Mouse (Mus musculus) effector memory CD4-positive, alpha-beta T cell, adult 5 months (primary cell): Measurements from ENCODE around the gene Gtpbp6. TPM values are rescaled to one million over a fixed set of nuclear protein-coding genes. Genes with fewer than 3 reads are reported as not detected.

Experiments used
- polyA plus RNA-seq: library from polyadenylated mRNA; unstranded; fragments of 100-300 nt; shearing (Covaris generic); gene quantifications from one replicate; pipeline ENCODE4 v1.2.1, GENCODE M21; 2017

Gtpbp6 gene
- polyA plus RNA-seq, result 60.4 TPM

DNA sequence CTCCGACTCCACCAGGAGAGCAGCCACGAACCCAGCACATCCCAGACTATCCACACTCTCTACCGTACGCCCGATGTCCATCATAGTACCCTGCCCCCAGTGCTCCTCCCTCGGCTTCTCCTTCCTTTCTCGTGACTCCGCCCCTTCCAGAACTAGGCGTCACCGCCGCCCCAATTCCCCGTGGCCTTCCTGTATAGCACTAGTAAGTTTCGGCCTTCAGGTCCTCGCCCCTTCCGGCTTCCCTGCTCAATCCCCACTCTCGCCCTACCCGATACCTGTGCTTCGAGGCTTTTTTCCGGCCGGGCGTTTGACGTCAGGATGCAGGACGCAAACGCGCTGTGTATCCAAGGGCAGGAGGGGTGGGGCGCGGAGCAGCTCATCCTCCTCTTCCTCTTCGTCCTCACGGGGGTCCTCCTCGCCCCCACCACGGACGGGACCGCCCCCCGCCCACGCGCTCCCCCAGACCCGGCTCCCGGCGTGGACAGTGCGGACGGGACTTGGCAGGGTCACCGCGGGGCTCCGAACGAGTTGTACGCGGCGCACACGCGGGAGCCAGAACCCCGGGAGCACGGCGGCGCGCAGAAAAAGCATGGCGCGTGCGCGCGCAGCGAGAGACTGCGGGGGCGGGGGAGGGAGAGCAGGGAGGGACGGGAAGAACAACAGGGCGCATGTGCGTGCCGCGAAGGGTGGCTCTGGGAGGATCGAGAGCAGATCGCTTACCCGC is at the start of gene Gtpbp6:
TSS of gene Gtpbp6 (minus strand) at position 617 of the 724 bp plus-strand sequence.

DNA sequence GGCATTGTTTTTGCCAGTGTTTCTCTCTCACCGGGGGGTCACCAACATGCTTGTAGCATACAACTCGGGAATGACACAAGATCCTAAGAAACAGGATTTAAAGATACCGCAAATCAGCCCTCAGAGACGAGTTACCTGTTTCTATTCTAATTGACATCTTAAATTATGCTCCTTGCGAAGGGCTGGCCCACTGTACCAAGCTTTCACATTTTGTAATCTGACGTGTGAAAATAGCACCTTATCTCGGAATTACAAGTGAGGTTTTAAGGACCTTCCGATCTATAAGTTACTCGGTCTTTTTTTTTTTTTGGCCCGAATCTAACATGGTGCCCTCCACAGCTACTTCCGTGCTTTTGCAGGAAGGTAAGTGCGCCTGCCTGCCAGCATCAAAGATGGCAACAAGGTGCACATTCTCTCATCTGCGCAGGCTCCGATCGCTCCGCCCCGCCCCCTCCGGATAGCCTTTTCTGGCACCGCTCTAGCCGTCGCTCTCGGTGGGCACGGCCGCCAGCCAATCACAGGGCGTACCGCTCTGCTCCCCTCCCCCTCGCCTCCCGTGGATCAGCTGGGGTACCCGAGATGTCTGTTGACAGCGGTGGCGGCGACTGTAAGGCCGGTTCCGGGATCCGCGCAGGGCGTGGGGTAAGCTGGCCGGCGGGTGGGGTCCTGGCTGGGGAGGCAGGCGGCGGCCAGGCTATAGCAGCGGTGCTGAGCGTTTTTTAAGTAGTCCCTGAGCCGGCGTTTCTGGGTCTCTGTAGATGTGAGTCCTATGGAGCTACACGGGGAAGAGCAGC is 27.5 kb upstream of the Gtpbp6 start, which contains the start of gene Chfr:
TSS of gene Chfr (plus strand) at position 550 of the 794 bp plus-strand sequence.

DNA sequence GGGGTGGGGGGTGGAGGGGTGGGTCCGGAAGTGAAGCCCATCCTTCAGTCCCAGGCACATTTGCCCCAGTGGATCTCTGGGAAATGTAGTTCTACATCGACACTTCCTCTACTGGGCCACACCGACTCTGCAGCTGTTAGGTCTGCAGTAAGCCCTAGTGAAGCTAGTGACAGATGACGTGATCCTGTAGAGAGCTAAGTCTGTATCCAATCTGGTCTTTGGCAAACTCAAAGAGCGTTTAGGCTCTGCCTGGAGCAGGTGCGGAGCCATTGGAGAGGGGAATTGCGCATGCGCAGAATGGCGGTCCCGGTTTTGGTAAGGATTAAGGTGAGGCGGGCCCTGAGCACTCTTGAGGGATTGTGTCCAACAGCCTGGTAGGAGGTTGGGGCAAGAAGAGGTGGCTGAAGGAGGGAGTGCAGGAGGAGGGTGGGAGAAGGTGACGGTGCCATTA is 2.0 kb upstream of the Gtpbp6 start, which contains the start of gene Zfp605:
TSS of gene Zfp605 (plus strand) at position 102 of the 451 bp plus-strand sequence.

DNA sequence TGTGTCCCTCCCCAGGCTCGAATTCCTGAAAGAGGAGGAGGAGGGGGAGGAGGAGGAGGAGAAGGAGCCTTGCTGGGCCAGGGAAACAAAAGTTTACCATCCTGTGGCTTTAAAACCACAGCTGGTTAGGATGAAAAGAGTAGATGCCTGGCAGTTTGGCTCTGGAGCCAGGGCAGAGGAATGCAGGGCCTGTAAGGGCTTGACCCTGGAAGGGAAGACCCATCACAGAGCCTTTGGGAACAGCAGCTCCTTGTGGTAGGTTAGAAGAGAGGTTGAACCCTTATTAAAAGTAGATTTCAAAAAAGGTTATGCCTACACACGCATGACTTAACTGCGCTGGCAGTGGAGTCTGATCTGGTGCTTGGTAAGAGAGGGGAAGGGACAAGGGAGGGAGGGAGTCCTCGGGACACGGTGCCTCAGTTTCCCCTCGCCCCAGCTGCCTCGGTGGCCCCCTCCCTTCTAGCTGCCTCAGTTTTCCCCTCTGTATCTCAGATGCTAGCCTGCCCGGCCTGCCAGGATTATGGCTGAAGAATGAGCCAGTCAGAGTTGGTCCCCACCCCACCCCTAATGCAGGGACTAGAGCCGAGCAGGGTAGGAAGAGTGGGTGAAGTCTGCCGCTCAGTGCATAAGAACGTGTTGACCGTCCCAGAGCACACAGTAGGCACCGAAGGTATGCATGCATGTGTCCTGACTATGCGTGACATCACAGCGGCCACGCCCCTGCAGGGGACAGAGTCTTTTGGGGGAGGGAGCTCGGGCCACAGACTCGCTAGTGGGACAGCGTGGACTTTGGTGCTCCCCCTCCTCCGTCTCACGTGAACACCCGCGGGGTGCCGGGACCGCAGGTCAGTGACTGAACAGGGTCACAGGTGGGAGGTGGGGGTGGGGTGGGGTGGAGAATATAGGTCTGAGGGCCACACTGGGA is 8.1 kb downstream of the Gtpbp6 start, which contains the start of gene Plcxd1:
TSS of gene Plcxd1 (plus strand) at position 314 of the 925 bp plus-strand sequence.

DNA sequence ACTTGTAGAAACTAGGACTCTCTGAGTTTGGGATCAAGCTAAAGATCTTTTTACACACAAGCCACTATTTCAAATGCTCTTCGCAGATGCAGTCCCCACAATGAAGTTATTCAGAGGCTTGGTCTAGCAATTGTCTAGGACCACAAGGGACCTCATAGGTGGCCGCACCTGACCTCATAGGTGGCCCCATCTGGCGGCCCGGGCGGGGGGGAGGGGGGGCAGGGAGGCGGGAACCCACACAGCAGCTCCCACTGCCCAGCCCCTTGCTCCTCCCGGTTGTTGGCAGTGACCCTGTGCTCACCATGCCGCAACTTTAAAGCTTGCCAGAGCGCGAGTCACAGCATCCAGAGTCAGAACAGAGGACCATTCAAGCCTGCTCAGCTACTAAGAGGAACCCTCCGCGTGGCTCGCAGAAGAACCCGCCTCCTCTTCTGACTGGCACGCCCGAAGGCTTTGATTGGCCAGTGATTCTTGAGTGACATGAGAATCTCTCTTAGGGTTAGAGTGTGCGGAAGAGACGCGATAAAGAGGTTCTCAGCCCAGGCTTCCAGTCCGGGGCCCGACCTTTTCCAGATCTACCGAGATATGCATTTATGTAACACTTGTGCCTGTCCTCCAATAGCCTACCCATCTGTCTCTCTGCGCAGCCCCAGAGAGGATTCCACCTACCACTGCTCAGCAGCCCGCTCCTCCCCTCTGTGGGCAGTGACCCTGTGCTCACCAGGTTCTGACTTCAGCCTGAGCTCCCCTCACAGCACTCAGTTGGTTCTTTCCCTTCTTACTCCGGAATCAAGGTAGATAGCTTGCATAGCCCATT is 13.8 kb downstream of the Gtpbp6 start, which contains the start of gene Gm35315:
TSS of gene Gm35315 (minus strand) at position 391 of the 817 bp plus-strand sequence.

DNA sequence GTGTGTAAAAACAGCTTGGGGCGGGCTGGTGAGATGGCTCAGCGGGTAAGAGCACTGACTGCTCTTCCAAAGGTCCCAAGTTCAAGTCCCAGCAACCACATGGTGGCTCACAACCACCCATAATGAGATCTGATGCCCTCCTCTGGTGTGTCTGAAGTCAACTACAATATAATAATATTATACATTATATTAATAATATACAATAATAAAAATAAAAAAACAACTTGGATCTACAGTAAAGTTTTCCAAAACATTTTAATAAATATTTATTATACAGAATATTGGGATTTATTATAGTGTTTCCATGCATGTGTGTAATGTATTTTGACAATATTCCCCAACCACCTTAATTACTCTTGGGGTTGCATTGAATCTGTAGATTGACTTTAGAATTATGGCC is 35.6 kb downstream of the Gtpbp6 start, which contains the start of gene Gm17655:
TSS of gene Gm17655 (minus strand) at position 101 of the 400 bp plus-strand sequence.

Other genes with a start within 250 kb of the Gtpbp6 start
- 11.3 TPM for gene Gm15446, start 184.8 kb downstream of the Gtpbp6 start, polyA plus RNA-seq
- 15.0 TPM for gene Zfp932, start 111.7 kb downstream of the Gtpbp6 start, polyA plus RNA-seq
- 5.7 TPM for gene Gm17655, start 35.7 kb downstream of the Gtpbp6 start, polyA plus RNA-seq
- 0.67 TPM for gene Gm35315, start 13.8 kb downstream of the Gtpbp6 start, polyA plus RNA-seq
- gene Plcxd1, start 8.2 kb downstream of the Gtpbp6 start, polyA plus RNA-seq, result 2.4 TPM
- gene Zfp605, start 1.9 kb upstream of the Gtpbp6 start, polyA plus RNA-seq, result 2.3 TPM
- 52.6 TPM for gene Chfr, start 27.6 kb upstream of the Gtpbp6 start, polyA plus RNA-seq
- gene Golga3, start 68.5 kb upstream of the Gtpbp6 start, polyA plus RNA-seq, result 32.7 TPM
- gene Ankle2, start 122.8 kb upstream of the Gtpbp6 start, polyA plus RNA-seq, result 42.4 TPM
- gene Pgam5, start 161.7 kb upstream of the Gtpbp6 start, polyA plus RNA-seq, result 47.5 TPM
- gene Pxmp2, start 178.0 kb upstream of the Gtpbp6 start, polyA plus RNA-seq, result 2.6 TPM
- gene Pole, start 178.1 kb upstream of the Gtpbp6 start, polyA plus RNA-seq, result 3.4 TPM
- not detected for gene P2rx2, start 235.0 kb upstream of the Gtpbp6 start, polyA plus RNA-seq
- gene Lrcol1, start 236.5 kb upstream of the Gtpbp6 start, polyA plus RNA-seq, result not detected